Mouse (Mus musculus) midbrain, embryonic 16.5 days (tissue): ENCODE data around the gene Oosp1. TPM values are rescaled to one million over a fixed set of nuclear protein-coding genes. Genes with fewer than 3 reads are reported as not detected.
A peak's percentile ranks its signal among the peaks of the same experiment; 100 is the strongest.

Source experiments
- ATAC-seq: fragments of 200-750 bp; cut with Nextera tagmentation; 2 replicates; pipeline ENCODE4 v1.8.0; 2017; ENCODE audit warnings: moderate TSS enrichment
- H3K27ac ChIP-seq: fragments of 300-500 bp; sonication (generic); 2 replicates; pipeline ENCODE4 v1.5.1; 2014; ENCODE audit warnings: mild to moderate bottlenecking, low read length, mixed read lengths
- H3K27me3 ChIP-seq: fragments of 300-500 bp; sonication (generic); 2 replicates; pipeline ENCODE4 v1.6.1; 2014; ENCODE audit warnings: low read depth, low read length, mixed read lengths; ENCODE audit not compliant: control insufficient read depth, insufficient read depth
- H3K36me3 ChIP-seq: fragments of 300-500 bp; sonication (generic); 2 replicates; pipeline ENCODE4 v1.6.1; 2014; ENCODE audit warnings: mild to moderate bottlenecking, low read length, moderate library complexity, mixed read lengths; ENCODE audit not compliant: control insufficient read depth, insufficient read depth
- H3K4me1 ChIP-seq: fragments of 300-500 bp; sonication (generic); 2 replicates; pipeline ENCODE4 v1.6.1; 2014; ENCODE audit warnings: mild to moderate bottlenecking, low read length, mixed read lengths; ENCODE audit not compliant: control insufficient read depth, insufficient read depth
- H3K4me2 ChIP-seq: fragments of 300-500 bp; sonication (generic); 2 replicates; pipeline ENCODE4 v1.6.1; 2014; ENCODE audit warnings: mild to moderate bottlenecking, low read length, mixed read lengths
- H3K4me3 ChIP-seq: fragments of 300-500 bp; sonication (generic); 2 replicates; pipeline ENCODE4 v1.5.1; 2014; ENCODE audit warnings: low read depth, mild to moderate bottlenecking, low read length, moderate library complexity, mixed read lengths
- H3K9ac ChIP-seq: fragments of 300-500 bp; sonication (generic); 2 replicates; pipeline ENCODE4 v1.6.1; 2014; ENCODE audit warnings: low read depth, low read length, mixed read lengths
- H3K9me3 ChIP-seq: fragments of 300-500 bp; sonication (generic); replicated peaks from 2 replicates; pipeline ENCODE4 v1.6.1; 2014; ENCODE audit warnings: mild to moderate bottlenecking, low read length, mixed read lengths; ENCODE audit not compliant: control insufficient read depth, poor library complexity, severe bottlenecking
- WGBS: fragments of 180-500 bp; shearing (Covaris S2); extraction: QIAGEN DNeasy Blood & Tissue Kit; methylation state at CpG from one replicate; pipeline ENCODE4 v1.1.7; 2014; 5-methylcytosine and 5-hydroxymethylcytosine counted together
- polyA plus RNA-seq: library from polyadenylated mRNA; unstranded; fragments of >200 nt; fragmentation: Nextera tagmentation; extraction: Ambion mirVana; gene quantifications from 2 replicates; pipeline ENCODE4 v1.2.1, GENCODE M21; 2015

The Oosp1 gene
- polyA plus RNA-seq, 1 experiment from 2014 or later, result not detected

DNA sequence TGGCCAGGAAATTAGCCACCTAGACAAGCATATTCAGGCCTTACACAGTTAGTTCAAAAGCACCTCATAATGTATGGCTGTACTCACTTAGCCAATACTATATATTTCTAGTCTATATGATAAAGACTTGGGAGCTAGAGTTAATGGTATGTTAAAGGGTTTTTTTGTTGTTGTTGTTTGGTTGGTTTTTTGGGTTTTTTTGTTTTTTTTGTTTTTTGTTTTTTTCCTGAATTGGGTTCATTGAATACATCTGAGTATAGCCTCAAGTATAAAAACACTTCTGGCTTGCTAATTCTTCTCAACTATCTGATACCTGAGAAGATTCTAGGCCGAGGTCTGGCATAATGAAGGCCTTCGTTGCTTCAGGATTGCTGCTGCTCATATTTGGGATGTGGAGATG is 5.8 kb upstream of the Oosp1 start, which contains the start of gene Oosp3:
Gene Oosp3, plus strand, starts transcription at position 301 of the 400 bp plus-strand sequence.
- no peaks in the 10 kb centered on the region for H3K36me3 ChIP-seq
- no peak within 1 kb of the TSS for H3K27ac ChIP-seq
- H3K9ac ChIP-seq, result no peak within 1 kb of the TSS
- H3K9me3 ChIP-seq, result no peaks in the 10 kb centered on the region
- no peak within 1 kb of the TSS for H3K4me3 ChIP-seq
- H3K4me2 ChIP-seq, result no peak within 1 kb of the TSS
- WGBS, result 94% methylated on average over 2 of the region's 2 CpGs
- no peak for ATAC-seq
- H3K4me1 ChIP-seq, result no peaks in the 10 kb centered on the region
- no peaks in the 10 kb centered on the region for H3K27me3 ChIP-seq

DNA sequence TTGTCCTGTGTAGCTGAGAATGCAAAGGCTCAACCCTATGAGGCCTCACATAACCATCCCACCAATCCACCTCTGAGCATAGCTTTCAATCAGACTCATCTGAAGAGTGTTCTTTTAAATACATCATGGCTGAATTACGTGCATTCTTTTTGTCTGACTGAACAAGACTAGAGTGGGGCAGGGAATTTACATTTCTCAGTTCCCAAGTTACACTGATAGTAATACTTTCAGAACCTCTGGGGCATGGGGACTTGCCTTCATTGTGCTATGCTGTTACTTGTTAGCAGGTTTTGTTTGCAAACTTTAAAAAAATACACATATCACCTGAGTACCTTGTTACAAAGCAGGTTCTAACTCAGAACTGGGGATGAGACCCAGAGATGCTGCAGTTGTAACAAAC is 504 bp upstream of the Oosp1 start:
- Histone ChIP-seq H3K4me3 (no peak overlapping the region), H3K36me3 (no peaks in the 10 kb centered on the region), H3K4me2 (no peak overlapping the region), H3K27me3 (no peaks in the 10 kb centered on the region), H3K9ac (no peak overlapping the region), H3K27ac (no peak overlapping the region), H3K9me3 (no peaks in the 10 kb centered on the region), H3K4me1 (no peaks in the 10 kb centered on the region)
- ATAC-seq, result no peak
- WGBS, result 52% methylated on average over 1 of the region's 1 CpGs

DNA sequence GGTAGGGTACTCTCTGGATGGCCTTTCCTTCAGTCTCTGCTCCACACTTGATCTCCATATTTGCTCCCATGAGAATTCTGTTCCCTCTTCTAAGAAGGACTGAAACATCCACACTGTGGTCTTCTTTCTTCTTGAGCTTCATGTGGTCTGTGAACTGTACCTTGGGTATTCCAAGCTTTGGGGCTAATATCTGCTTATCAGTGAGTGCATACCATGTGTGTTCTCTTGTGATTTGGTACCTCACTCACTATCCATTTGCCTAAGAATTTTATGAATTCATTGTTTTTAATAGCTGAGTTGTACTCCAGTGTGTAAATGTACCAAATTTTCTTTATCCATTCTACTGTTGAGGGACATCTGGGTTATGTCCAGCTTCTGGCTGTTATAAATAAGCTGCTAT is 29.4 kb downstream of the Oosp1 start:
- no peaks in the 10 kb centered on the region for H3K36me3 ChIP-seq
- no peaks in the 10 kb centered on the region for H3K4me1 ChIP-seq
- no peak overlapping the region for H3K4me2 ChIP-seq
- H3K9ac ChIP-seq, result no peak overlapping the region
- ATAC-seq, result no peak
- no peak overlapping the region for H3K27ac ChIP-seq
- no peaks in the 10 kb centered on the region for H3K9me3 ChIP-seq
- H3K27me3 ChIP-seq, result no peaks in the 10 kb centered on the region
- no peak overlapping the region for H3K4me3 ChIP-seq

DNA sequence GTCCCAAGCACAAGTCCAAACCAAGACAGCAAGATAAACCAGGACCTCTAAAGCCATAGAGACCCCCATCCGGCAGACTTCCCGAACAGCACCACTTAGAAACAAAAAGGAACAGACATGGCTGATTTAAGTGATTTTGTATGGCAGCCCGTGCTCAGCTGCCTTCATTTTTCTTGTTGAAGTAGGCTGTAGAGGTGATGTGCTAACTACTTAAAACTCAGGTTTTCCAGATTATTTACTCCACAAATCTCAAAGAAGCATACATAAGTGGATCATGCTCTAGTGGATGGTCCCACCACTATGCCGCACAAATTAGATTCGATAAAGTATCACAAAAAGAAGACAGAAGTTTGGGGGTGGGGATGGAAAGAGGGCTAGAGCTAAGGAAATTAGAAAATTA is 30.5 kb downstream of the Oosp1 start, which contains the start of gene Oosp2:
Gene Oosp2, minus strand, starts transcription at position 101 of the 400 bp plus-strand sequence.
- Histone ChIP-seq H3K27me3 (no peaks in the 10 kb centered on the region), H3K4me1 (no peaks in the 10 kb centered on the region), H3K4me2 (no peak within 1 kb of the TSS), H3K4me3 (no peak within 1 kb of the TSS), H3K9me3 (no peaks in the 10 kb centered on the region), H3K36me3 (no peaks in the 10 kb centered on the region), H3K27ac (no peak within 1 kb of the TSS), H3K9ac (no peak within 1 kb of the TSS)
- ATAC-seq, result no peak
- 92% methylated on average over 5 of the region's 5 CpGs for WGBS

DNA sequence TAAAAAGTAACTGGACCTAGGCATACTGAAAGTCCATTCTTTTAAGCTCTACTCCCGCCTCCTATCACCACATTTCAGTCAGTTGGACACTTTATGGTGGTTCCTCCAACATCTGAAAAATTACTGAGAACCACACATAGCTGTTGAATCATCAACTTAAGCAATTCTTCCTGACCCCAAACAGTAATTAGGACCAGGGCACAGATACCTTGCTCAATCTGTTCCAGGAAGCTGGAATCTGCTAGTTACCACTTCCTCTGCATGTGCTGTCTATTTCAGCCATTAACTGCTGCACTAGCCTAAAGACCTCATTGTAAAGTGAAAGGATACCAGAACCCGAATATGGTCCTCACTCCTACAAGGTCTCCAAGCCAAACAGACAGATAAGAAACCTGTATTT is 31.8 kb downstream of the Oosp1 start:
- H3K36me3 ChIP-seq, result no peaks in the 10 kb centered on the region
- 71% methylated on average over 2 of the region's 2 CpGs for WGBS
- no peak for ATAC-seq

DNA sequence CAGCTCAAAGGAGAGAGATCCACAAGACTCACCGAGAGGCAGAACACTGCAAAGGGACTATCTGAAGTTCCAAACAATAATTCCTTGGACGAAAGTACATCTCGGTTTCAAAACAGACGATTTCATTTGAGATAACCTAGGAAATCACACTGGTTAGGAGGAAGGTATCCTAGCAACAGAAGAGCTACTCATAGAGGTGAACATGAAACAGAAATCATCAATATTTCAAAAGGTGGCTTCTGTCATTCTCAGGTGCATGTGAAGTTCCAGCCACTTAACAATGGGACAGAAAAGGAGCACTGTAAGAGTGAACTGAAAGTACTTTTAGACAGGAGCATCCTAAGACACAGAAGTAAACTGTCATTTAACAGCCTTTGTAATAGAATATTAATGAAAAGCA is 41.4 kb downstream of the Oosp1 start:
- H3K9me3 ChIP-seq, result no peaks in the 10 kb centered on the region
- H3K4me2 ChIP-seq, result no peak overlapping the region
- H3K9ac ChIP-seq, result no peak overlapping the region
- ATAC-seq, result peak; percentile 71; the same call in 1 of the 2 replicates
- no peak overlapping the region for H3K4me3 ChIP-seq
- H3K27me3 ChIP-seq, result no peaks in the 10 kb centered on the region
- no peaks in the 10 kb centered on the region for H3K4me1 ChIP-seq
- H3K27ac ChIP-seq, result no peak overlapping the region
- H3K36me3 ChIP-seq, result no peaks in the 10 kb centered on the region
- 77% methylated on average over 4 of the region's 4 CpGs for WGBS

More for the DNA sequence above, 31.8 kb downstream of the Oosp1 start:
- Histone ChIP-seq H3K9me3 (no peaks in the 10 kb centered on the region), H3K4me3 (no peak overlapping the region), H3K27me3 (no peaks in the 10 kb centered on the region), H3K4me2 (no peak overlapping the region), H3K27ac (no peak overlapping the region), H3K4me1 (no peaks in the 10 kb centered on the region), H3K9ac (no peak overlapping the region)

DNA sequence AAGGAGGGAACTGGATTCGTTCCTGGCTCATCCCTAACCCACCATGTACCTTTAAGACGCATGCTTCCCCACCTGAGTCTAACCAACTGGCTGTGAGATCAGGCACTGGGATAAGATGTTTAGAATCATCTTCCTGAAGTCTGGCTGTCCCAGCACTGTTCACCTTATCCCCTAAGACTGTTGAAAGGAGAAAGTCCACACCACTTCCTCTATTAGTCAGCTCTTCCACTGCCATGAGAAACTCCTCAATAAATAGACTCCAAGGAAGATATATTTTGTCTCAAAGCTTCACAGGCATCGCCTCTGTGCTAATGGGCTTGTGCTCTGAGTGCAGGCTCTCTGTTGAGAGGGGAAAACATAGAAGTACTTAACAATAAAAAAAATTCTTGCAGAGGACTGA is 44.8 kb downstream of the Oosp1 start:
- H3K27me3 ChIP-seq, result no peaks in the 10 kb centered on the region
- WGBS, result 83% methylated on average over 3 of the region's 3 CpGs

DNA sequence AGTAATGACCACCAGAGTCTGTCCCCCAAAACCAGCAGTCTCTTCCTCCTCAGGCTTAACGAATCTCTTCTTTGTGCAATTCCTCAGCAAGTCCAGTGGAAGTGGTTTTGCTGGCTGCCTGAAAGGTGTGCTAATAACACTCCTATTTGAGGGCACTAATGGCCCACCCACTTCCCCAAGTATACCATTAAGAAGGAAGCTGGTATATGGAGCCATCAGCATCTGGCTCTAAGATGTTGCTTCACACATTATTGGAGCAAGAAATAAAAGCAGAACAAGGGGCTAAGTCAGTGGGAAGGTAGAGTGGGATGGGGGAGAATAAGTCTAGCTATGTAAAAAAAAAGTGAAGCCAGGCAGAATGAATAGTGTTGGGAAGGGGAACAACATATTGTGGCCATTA is 50.2 kb downstream of the Oosp1 start, which contains the start of gene Ms4a3:
Gene Ms4a3, minus strand, starts transcription at position 120 of the 400 bp plus-strand sequence.
- H3K27me3 ChIP-seq, result no peaks in the 10 kb centered on the region
- 88% methylated on average over 1 of the region's 1 CpGs for whole genome bisulfite sequencing
- ATAC-seq, result no peak

More for the DNA sequence above, 44.8 kb downstream of the Oosp1 start:
- no peaks in the 10 kb centered on the region for H3K9me3 ChIP-seq
- H3K4me2 ChIP-seq, result no peak overlapping the region
- no peaks in the 10 kb centered on the region for H3K4me1 ChIP-seq
- ATAC-seq, result no peak
- no peaks in the 10 kb centered on the region for H3K36me3 ChIP-seq
- no peak overlapping the region for H3K27ac ChIP-seq
- H3K4me3 ChIP-seq, result no peak overlapping the region
- H3K9ac ChIP-seq, result no peak overlapping the region

DNA sequence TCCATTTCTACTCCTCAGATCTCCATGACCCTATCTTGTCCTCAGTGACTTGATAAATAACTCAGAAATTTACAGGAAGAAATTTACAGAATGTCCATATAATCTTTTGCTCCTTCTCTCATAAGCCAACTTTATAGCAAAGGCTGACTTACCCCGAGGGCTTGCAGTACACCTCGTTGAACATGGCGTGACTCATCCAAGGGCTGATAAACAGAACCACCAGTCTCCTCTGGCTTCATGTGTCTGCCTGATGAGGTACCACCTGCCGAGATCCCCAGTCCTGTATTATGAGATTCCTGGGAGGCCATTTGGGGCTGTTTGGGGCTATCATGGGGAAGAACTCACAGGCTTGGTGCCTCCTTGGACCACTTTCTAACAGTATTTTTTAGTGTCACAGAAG is 51.9 kb downstream of the Oosp1 start:
- Histone ChIP-seq H3K4me3 (no peak overlapping the region), H3K4me1 (no peaks in the 10 kb centered on the region), H3K27ac (no peak overlapping the region), H3K9me3 (no peaks in the 10 kb centered on the region), H3K27me3 (no peaks in the 10 kb centered on the region), H3K4me2 (no peak overlapping the region), H3K9ac (no peak overlapping the region), H3K36me3 (no peaks in the 10 kb centered on the region)
- WGBS, result 80% methylated on average over 4 of the region's 4 CpGs
- no peak for ATAC-seq

More for the DNA sequence above, 50.2 kb downstream of the Oosp1 start, which contains the start of gene Ms4a3:
- no peak within 1 kb of the TSS for H3K9ac ChIP-seq
- H3K36me3 ChIP-seq, result no peaks in the 10 kb centered on the region
- H3K4me2 ChIP-seq, result no peak within 1 kb of the TSS
- H3K27ac ChIP-seq, result no peak within 1 kb of the TSS
- no peaks in the 10 kb centered on the region for H3K4me1 ChIP-seq
- no peak within 1 kb of the TSS for H3K4me3 ChIP-seq
- H3K9me3 ChIP-seq, result no peaks in the 10 kb centered on the region
